9 mouse cellular contexts compared by ENCODE assay signal in the genomic region with DNA sequence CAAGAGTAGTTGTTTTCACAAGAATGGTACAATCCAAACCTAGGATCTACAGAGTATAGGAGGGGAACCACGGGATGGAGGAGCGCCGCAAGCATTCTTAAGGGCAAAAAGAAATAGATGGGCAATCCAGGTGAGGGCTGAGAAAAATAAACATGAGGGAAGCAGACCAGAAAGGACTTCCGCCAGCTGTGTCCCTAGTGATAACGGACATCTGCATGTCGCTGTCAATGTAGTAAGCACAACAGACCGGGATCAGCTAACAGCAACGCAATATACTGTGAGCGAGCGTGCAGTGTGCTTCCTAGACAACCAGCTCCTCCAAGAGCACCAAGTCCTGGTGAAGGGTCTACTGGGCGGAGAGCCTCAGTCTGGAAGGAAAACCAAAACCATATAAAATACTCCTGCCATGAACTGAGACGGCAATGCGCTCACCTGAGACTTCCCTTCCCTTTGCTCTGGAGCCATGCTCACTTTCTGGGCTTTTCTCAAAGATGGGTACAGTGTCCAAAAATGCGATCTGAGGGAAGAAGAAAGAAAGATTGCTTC. TPM values are rescaled to one million over a fixed set of nuclear protein-coding genes. Genes with fewer than 3 reads are reported as not detected.
DNase-seq lines count a peak whose midpoint lies in the region; ATAC-seq lines count a peak whose summit lies in the region.
"Had no signal": no experiment of that assay in that cellular context is flagged by ENCODE, and none has a peak within 500 bp of the region (broad histone marks: within the 10 kb centered on the region; RNA-seq: fewer than 3 reads in every experiment).

No protein-coding gene starts in this region.

- no peak for ATAC-seq in kidney, embryonic 15.5 days (replicated peaks; ENCODE audit: low FRiP score)
- no peak for ATAC-seq in hindbrain, embryonic 14.5 days (ENCODE audit: low FRiP score)
- no peak for ATAC-seq in midbrain, embryonic 14.5 days (ENCODE audit: low FRiP score, low TSS enrichment)

- H3K27me3 ChIP-seq in kidney, embryonic 15.5 days, result no peaks in the 10 kb centered on the region
- H3K27me3 ChIP-seq in hindbrain, embryonic 14.5 days (ENCODE audit: control insufficient read depth, insufficient read depth, low read length), result no peaks in the 10 kb centered on the region
- 0 out of 2 replicates have a peak, but pooled peaks cover 4% of the 10 kb centered on the region for H3K27me3 ChIP-seq in midbrain, embryonic 14.5 days (ENCODE audit: control insufficient read depth, insufficient read depth, low read length)

- peak overlapping the region; percentile 78 for H3K4me3 ChIP-seq in kidney, embryonic 15.5 days (replicated peaks)
- peak overlapping the region; percentile 55 for H3K4me3 ChIP-seq in hindbrain, embryonic 14.5 days (replicated peaks; ENCODE audit: low read length)
- peak overlapping the region; percentile 52 for H3K4me3 ChIP-seq in midbrain, embryonic 14.5 days (replicated peaks; ENCODE audit: low read depth, low read length)

- no peak for DNase-seq in kidney, postnatal 10 days
- peak; percentile 29 for DNase-seq in embryo, embryonic 10.5 days (ENCODE audit: low spot score)
- DNase-seq in hindbrain, embryonic 14.5 days (ENCODE audit: low spot score), result peak; percentile 44
- peak; percentile 55 for DNase-seq in midbrain, embryonic 14.5 days
- no peak for DNase-seq in spleen, postnatal 10 days (ENCODE audit: low spot score in 2 of 2)
- no peak for DNase-seq in cerebellum, adult 11 months
- DNase-seq in adrenal gland, adult 18-20 months (ENCODE audit: low spot score in 2 of 2), result no peak

- peak overlapping the region; percentile 76 for H3K9ac ChIP-seq in kidney, embryonic 15.5 days
- peak overlapping the region; percentile 73 for H3K9ac ChIP-seq in hindbrain, embryonic 14.5 days
- H3K9ac ChIP-seq in midbrain, embryonic 14.5 days (replicated peaks; ENCODE audit: low read length), result peak overlapping the region; percentile 49

- no peaks in the 10 kb centered on the region for H3K9me3 ChIP-seq in kidney, embryonic 15.5 days (replicated peaks)
- H3K9me3 ChIP-seq in hindbrain, embryonic 14.5 days (ENCODE audit: control insufficient read depth, low read length), result no peaks in the 10 kb centered on the region
- no peaks in the 10 kb centered on the region for H3K9me3 ChIP-seq in midbrain, embryonic 14.5 days (ENCODE audit: control insufficient read depth, low read length)

- H3K4me2 ChIP-seq in kidney, embryonic 15.5 days, result peak overlapping the region; percentile 96
- H3K4me2 ChIP-seq in hindbrain, embryonic 14.5 days (replicated peaks), result peak overlapping the region; percentile 86
- peak overlapping the region; percentile 93 for H3K4me2 ChIP-seq in midbrain, embryonic 14.5 days (ENCODE audit: low read length)

- H3K4me1 ChIP-seq in kidney, embryonic 15.5 days, result peaks cover 6% of the 10 kb centered on the region
- peaks cover 5% of the 10 kb centered on the region; the same call in 1 of the 2 replicates for H3K4me1 ChIP-seq in hindbrain, embryonic 14.5 days (replicated peaks; ENCODE audit: control insufficient read depth, insufficient read depth, low read length)
- peaks cover 6% of the 10 kb centered on the region; the same call in 1 of the 2 replicates for H3K4me1 ChIP-seq in midbrain, embryonic 14.5 days (ENCODE audit: control insufficient read depth, insufficient read depth, low read length)

- H3K36me3 ChIP-seq in kidney, embryonic 15.5 days, result no peaks in the 10 kb centered on the region
- no peaks in the 10 kb centered on the region for H3K36me3 ChIP-seq in hindbrain, embryonic 14.5 days (replicated peaks; ENCODE audit: control insufficient read depth, insufficient read depth)
- no peaks in the 10 kb centered on the region for H3K36me3 ChIP-seq in midbrain, embryonic 14.5 days (ENCODE audit: control insufficient read depth, insufficient read depth, low read length)

- 16% methylated on average over 14 of the region's 14 CpGs for WGBS in kidney, embryonic 15.5 days
- WGBS in hindbrain, embryonic 14.5 days, result 27% methylated on average over 14 of the region's 14 CpGs
- 24% methylated on average over 14 of the region's 14 CpGs for WGBS in midbrain, embryonic 14.5 days

- H3K27ac ChIP-seq in kidney, embryonic 15.5 days, result no peak overlapping the region
- H3K27ac ChIP-seq in hindbrain, embryonic 14.5 days, result peak overlapping the region; percentile 81
- peak overlapping the region; percentile 81 for H3K27ac ChIP-seq in midbrain, embryonic 14.5 days (replicated peaks; ENCODE audit: low read depth, low read length)

RNA-seq across cellular contexts. Expression of a gene that starts 0.9 kb away (rescaled TPM):
- polyA plus RNA-seq in kidney, embryonic 15.5 days (2015; fragmentation: Nextera tagmentation; extraction: Ambion mirVana), result 1.5 and 1.6 TPM in 2 replicates
- 5.1 and 5.5 TPM in 2 replicates for polyA plus RNA-seq in hindbrain, embryonic 14.5 days (2014; fragmentation: Nextera tagmentation; extraction: Ambion mirVana)
- 4.3 and 4.5 TPM in 2 replicates for polyA plus RNA-seq in midbrain, embryonic 14.5 days (2014; fragmentation: Nextera tagmentation; extraction: Ambion mirVana)
- total RNA-seq in adrenal gland, adult 18-20 months (2021), result 1 to 10 TPM; 2.2 to 2.9 TPM

RNA-seq across cellular contexts. Expression of a gene that starts 13.0 kb away (rescaled TPM):
- not detected in 2 replicates for polyA plus RNA-seq in kidney, embryonic 15.5 days (2015; fragmentation: Nextera tagmentation; extraction: Ambion mirVana)
- polyA plus RNA-seq in hindbrain, embryonic 14.5 days (2014; fragmentation: Nextera tagmentation; extraction: Ambion mirVana), result not detected in 2 replicates
- polyA plus RNA-seq in midbrain, embryonic 14.5 days (2014; fragmentation: Nextera tagmentation; extraction: Ambion mirVana), result not detected in 2 replicates
- total RNA-seq in adrenal gland, adult 18-20 months (2021), result not detected
- total RNA-seq: layer of hippocampus, postnatal 14 days had no signal

RNA-seq across cellular contexts. Expression of a gene that starts 14.6 kb away (rescaled TPM):
- polyA plus RNA-seq in kidney, embryonic 15.5 days (2015; fragmentation: Nextera tagmentation; extraction: Ambion mirVana), result 13.9 and 14.5 TPM in 2 replicates
- polyA plus RNA-seq in hindbrain, embryonic 14.5 days (2014; fragmentation: Nextera tagmentation; extraction: Ambion mirVana), result 46.5 and 50.9 TPM in 2 replicates
- 59.6 and 59.9 TPM in 2 replicates for polyA plus RNA-seq in midbrain, embryonic 14.5 days (2014; fragmentation: Nextera tagmentation; extraction: Ambion mirVana)
- total RNA-seq in adrenal gland, adult 18-20 months (2021), result 1 to 10 TPM; 6.9 to 8.2 TPM

RNA-seq across cellular contexts. Expression of a gene that starts 23.0 kb away (rescaled TPM):
- not detected in 2 replicates for polyA plus RNA-seq in kidney, embryonic 15.5 days (2015; fragmentation: Nextera tagmentation; extraction: Ambion mirVana)
- polyA plus RNA-seq in hindbrain, embryonic 14.5 days (2014; fragmentation: Nextera tagmentation; extraction: Ambion mirVana), result not detected in 2 replicates
- not detected in 2 replicates for polyA plus RNA-seq in midbrain, embryonic 14.5 days (2014; fragmentation: Nextera tagmentation; extraction: Ambion mirVana)
- not detected for total RNA-seq in adrenal gland, adult 18-20 months (2021)
- total RNA-seq: layer of hippocampus, postnatal 14 days had no signal

RNA-seq across cellular contexts. Expression of a gene that starts 35.8 kb away (rescaled TPM):
- not detected in 2 replicates for polyA plus RNA-seq in kidney, embryonic 15.5 days (2015; fragmentation: Nextera tagmentation; extraction: Ambion mirVana)
- not detected in 2 replicates for polyA plus RNA-seq in hindbrain, embryonic 14.5 days (2014; fragmentation: Nextera tagmentation; extraction: Ambion mirVana)
- polyA plus RNA-seq in midbrain, embryonic 14.5 days (2014; fragmentation: Nextera tagmentation; extraction: Ambion mirVana), result not detected in 2 replicates
- not detected for total RNA-seq in adrenal gland, adult 18-20 months (2021)
- total RNA-seq: layer of hippocampus, postnatal 14 days had no signal

Comparison
In these comparisons a context has a peak if more than half of its experiments do, and no peak if none do; other contexts are left out.
1. DNase-seq: peak in embryo, embryonic 10.5 days (single experiment), hindbrain, embryonic 14.5 days (single experiment) and midbrain, embryonic 14.5 days (single experiment); none in kidney, postnatal 10 days (single experiment), spleen, postnatal 10 days (0 of 2), cerebellum, adult 11 months (single experiment) and adrenal gland, adult 18-20 months (0 of 2).
2. Peak in every context shown above with its lines, with median percentiles within 50 percentile points of each other: H3K4me2 ChIP-seq, H3K4me3 ChIP-seq and H3K9ac ChIP-seq.